Mouse (Mus musculus) cerebellum, adult 9-11 months (tissue): Measurements from ENCODE around the gene Actr1b.

Experiments used
- DNase-seq: peaks from one replicate; pipeline ENCODE4 v3.0.0; 2022

Gene Actr1b

DNA sequence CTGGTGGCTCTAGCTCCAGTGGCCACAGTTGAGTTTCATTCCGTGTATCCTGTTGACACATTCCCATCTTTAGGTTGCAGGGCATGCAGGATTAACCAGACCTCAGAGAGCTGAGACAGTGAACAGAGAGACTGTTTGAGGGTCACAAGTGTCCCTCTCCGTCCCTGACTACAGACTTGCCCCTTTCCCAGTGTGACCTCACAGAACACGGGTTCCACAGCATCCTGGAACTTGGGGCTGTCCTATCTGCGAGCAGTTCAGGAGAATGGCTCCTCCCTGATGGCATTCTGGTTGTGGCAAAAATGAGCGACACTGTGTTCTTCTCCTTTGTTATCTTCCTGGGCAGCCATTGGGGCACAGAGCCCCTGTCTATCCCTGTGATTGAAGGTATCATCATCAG lies at the start of gene Actr1b:
Gene Actr1b, minus strand, starts transcription at position 112 of the 400 bp plus-strand sequence.
- DNase-seq: no peak

DNA sequence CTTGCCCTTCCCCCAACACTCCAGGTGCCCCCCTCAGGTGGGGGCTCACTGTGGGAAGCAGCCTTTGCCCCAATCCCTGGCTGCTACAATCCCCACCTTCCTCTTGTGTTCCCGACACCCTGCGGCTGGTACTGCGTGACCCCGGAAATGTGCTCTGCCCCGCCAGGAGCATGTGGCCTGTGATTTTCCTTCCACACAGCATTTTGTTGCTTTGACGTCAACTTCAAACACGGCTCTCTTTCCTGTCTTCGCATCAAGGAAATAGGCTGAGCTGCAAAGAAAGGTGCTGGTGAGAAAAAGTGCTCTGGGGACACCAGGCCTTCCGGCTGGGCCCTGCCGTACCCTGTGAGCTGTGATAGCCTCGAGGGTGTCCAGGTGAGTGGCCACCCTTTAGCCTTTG lies 47.3 kb upstream of the Actr1b start, which contains the start of gene Zap70:
Gene Zap70, plus strand, starts transcription at position 231 of the 400 bp plus-strand sequence.
- DNase-seq: no peak

DNA sequence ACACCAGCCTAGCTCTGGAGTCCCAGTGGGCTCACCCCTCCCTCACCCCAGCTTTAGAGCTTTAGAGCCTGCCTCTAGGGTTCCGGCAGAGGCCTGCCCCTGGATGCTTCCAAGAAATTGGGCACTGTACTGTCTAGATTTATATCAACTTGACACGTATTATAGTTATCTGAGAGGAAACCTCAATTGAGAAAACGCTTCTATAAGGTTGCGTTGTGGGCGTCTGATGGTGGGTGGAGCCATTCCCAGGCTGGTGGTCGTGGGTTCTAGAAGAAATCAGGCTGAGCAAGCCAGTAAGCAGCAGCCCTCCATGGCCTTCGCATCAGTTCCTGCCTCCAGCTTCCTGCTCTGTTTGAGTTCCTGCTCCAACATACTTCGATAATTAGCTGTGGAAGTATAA lies 46.8 kb upstream of the Actr1b start:
- no peak for DNase-seq

DNA sequence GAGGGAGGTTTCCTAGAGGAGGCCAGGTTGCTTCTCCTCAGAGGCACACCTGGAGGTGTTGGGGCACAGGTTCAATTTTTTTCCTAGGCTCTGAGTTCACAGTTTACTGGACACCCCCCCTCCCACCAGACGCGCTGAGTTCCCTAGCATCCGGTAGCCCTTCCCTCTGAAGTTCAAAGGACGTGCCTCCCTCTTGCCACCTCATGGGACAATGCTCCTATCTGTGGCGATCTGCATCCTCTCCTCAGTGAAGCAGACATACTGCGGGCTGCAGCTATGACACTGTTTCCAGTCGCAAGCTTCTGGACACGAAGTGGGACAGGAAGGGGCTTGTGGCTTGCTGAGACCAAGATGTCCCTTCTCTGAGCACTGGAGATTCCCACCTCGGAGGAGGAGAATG lies 46.2 kb upstream of the Actr1b start:
- no peak for DNase-seq

DNA sequence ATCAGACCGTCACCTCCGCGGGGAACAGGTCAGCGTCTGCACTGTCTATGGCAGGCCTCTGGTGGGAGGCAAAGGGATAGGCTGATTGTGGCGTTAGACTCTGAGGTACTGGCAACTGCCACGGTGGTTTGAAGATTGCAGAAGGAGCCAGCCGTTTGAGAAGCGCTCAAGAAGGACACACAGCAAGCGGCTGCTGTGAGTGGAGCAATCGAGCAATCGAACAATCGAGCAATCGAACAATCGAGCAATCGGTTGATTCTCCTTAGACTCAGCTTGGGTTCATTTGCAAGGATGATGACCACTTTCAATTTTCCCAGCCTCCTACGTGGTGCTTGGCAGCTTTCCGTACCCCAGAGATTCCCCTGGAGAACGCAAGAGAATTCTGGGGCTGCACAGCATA lies 44.9 kb upstream of the Actr1b start:
- no peak for DNase-seq

DNA sequence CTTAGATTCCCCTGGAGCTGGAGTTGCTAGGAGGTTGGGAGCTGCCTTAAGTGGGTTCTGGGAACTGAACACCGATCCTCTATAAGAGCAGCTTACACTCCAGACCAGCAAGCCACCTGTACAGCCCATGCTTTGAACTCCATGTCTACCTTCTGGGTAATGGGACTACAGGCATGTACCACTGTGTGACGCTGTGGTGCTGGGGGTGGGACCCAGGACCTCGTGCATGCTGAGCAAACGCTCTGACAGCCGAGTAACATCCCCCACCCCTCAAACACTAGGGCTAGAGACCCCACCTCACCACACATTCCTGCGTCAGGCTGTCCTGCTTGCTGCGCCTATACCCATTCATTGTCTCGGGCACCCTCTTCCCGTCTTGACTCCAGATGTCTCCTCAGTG lies 44.3 kb upstream of the Actr1b start:
- DNase-seq: no peak

DNA sequence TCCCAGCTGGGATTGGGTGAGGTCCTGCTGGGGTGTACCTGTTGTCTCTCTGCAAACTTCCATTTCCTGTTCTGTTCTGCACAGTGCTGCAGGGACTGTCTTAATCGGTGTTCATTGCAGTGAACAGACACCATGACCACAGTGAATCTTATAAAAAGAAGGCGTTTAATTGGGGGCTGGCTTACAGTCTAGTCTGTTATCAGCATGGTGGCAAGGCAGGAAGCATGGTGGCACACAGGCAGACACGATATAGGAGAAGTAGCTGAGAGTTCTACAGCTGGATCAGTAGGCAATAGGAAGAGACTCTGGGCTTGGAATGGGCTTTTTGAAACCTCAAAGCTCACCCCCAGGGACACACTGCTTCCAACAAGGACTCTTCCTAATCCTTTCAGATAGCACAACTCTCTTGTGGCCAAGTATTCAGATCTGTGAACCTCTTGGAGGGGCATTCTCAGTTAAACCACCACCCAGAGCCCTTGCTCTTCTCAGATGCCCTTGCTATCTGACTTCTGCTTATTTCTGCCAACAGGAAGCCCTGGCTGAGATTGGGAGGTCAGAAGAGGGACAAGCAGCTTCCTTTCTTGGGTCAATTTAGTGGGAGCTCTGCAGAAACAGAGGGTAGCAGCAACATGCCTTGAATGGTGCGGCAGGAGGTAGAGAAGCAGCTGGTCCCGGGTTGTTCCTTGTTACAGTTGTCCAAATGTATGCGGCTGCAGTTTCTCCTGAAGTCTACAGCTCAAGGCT lies 39.9 kb upstream of the Actr1b start:
- no peak for DNase-seq

DNA sequence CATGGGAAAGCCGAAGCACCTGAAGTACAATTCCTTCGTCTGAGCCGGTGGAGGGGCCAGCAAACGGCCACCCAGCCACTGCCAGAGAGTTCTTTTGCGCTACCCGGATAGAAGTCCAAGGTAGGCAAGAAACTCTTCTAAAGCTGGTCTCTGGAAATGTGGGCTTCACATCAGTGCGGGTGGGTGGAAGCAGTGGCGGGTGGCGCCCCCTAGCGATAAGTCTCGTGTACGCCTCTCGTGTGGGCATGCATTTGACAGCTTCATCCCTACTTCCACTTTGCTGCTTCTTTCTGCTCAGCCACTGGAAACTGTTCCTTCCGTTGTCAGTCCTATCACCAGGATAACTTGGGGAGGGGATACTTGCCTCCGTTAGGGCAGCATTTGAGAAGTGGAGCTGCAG lies 32.2 kb upstream of the Actr1b start:
- no peak for DNase-seq

DNA sequence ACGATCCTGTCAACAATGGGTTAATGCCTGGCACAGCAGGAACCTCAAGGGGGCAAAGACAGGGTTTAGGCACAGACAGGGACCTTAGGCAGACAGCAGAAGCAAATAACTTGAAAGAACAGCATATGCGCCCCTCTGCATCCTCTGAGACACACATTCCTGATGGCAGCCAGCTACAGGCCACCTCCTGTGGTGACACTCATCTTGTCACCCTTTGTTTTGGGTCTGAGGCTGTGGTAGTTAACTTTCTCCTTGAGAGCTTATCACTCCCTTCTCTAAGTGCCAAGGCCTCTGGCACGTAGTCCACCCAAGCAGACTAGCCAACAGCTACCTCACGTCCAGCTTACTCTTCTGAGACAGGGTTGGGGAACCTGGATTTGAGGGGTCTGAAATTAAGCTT lies 31.4 kb upstream of the Actr1b start:
- DNase-seq: no peak

DNA sequence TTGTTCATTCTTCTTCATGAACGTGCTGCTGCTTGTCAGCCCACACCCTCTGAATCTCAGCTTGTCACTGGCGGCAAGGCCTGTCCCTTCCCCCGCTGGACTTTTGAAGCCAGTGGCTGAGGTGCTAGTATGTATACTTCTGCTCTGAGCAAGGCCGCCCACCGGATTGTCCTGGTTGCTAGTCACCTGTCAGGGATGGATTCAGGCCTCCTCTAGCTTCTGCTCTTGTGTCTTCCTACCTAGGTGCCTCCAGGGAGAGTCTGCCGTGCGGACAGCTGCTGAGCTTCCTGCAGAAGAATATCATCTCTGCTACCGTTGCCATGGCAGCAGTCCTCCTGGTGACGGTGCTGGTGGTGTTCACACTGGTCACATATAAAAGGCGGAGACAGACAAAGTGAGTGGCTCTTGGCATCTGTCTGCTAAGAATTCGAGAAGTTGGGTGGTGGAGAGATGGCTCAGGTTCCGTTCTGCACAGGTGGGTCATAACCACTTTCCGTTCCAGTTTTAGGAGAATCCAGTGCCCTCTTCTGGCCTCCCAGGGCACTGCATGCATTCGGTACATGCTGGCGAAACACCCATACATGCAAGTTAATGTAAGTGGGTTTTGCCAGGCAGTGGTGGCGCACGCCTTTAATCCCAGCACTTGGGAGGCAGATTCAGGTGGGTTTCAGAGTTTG lies 30.2 kb upstream of the Actr1b start:
- peak; percentile 68 for DNase-seq

DNA sequence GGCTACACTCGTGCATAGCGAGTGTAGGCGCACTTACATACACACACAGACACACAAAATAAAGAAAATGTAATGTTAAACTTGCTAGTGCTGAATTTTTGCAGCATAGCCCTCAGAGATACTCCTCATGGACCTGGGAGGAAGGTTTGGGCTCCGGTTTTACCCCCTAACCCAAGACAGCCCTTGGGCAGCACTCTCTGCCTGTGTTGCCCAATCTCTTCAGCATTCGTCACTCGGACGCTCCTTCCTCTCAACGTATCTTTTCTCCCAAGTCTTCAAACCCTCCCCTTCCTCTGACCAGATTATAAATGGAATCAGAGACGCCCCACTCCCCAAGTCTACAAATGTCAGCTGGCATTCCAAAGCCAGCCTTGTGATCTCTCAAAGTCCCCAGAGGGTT lies 28.8 kb upstream of the Actr1b start:
- DNase-seq: no peak

DNA sequence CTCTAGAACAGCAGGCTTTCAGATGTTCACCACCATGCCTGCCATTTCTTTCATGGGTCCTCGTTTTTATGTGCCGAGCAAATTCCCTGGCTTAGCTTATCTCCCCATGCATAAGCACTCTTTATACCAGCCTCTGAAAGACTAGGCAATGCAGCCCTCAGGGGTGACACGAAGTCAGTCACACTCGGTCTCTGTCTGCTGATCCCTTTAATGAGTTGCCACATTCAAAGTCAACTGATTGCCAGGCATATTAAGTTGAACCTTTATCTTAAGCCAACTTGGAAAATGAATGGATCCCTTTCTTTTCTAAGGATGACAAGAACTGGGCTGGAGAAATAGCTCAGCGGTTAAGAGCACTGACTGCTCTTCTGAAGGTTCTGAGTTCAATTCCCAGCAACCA lies 25.0 kb upstream of the Actr1b start:
- no peak for DNase-seq

DNA sequence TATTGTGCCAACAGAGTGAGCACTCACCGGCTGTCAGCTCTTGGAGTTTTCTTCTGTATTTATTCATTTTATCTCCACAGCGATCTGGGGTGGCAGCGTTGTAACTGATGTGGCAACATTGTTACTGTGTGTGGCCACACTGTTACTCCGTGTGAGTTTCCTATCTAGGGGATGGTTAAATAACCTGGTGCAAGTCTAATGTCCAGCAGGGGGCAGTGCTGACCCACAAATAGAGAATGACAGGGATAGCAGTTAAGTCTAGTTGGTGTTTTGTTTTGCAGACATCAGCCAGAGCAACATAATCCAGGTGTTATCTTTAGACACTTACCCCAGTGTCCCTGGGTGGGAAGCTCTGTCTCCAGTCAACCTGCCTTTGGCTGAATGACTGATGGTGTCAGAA lies 23.1 kb upstream of the Actr1b start:
- DNase-seq: peak; percentile 61

DNA sequence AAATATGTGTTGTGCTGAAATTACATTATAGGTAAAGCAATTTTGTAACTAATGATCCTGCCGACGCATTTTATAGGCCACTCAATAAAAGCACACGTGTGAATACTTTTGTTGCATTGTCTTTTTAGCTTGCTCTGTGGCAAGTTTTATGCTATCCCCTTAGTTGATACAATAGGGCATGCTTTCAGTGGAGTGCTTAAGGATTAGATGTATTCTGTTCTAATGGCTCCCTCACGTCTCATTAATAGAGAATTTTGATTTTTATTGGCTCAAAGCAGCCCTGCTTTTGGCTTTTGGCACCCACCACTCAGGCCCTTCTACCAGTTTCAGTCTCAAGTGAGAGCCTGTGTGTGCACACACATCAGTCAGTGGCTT lies 9.8 kb upstream of the Actr1b start:
- no peak for DNase-seq

DNA sequence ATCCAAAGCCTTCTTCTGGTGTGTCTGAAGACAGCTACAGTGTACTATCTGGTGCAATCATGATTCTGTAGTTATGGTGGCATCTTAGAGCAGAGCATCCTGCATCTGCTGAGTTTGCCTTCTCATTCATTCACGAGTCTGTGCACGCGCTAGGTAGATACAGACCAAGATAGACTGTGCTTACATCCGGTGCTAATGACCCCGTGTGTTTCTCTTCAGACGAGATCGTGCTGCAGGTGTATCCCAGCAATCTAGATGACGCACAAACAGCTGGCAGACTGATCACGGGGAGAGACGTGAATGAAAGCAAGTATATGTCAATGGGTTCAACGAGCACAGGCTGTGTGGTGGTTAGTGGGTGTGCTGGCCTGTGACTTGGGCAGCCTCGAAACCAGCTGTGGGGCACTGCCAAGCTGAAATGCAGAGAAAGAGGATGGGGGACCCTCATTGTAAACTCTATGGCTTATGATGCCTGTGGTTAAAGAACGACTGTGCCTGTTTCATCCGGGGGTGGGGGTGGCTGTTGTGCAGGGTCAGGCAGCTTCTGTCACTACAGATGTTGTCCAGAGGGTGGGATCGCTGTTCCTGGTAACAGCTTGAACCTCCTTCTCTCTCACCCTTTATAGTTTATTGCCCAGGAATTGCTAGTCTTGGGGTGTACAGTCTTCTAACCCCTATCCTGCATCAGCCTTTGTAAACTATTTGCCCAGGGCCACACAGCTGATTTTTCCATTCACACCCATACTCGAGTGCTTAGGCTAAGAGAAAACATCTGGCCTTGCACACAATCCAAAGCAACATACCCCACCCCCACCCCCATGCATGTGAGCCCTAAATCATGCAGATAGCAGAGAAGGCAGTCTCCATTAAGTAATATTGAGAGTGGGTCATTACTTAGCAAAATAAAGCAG lies 9.2 kb upstream of the Actr1b start:
- DNase-seq: no peak

DNA sequence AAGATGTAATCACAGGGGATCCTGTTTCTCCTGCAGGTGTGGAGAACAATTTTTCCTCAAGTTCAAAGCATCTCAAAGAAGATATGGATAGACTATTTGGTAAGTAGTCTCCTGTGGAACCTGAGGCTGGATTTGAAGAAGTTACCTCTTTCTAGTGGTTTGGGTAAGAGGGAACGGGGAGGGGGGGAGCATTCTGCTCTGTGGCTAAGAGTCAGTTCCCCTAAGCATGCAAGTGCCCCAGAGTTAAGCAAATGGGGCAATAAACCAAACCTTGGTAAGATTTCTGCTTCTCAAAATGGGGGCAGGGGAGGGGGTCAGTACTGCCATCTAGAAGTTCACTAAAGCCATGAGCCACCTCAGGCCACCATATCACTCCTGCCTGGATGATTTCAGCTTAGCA lies 4.6 kb upstream of the Actr1b start:
- DNase-seq: no peak

DNA sequence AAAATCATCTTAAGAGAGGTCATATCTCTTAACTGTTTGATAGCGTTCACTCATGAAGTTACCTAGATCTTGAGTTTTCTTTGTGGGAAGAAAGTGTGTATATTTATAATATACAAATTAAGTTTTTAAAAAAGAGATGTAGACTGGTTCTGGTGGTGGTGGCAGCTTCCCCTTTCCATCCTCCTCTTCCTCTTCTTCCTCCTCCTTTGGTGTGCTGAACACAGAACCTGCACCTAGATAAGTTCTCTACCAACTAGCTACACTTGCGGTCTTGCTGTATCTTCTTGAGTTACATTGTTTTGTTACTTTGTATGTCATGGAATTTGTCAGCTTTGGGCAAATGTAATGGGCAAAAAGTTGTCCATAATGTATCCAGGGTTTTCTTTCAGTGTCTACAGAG lies 3.1 kb downstream of the Actr1b start:
- DNase-seq: no peak

DNA sequence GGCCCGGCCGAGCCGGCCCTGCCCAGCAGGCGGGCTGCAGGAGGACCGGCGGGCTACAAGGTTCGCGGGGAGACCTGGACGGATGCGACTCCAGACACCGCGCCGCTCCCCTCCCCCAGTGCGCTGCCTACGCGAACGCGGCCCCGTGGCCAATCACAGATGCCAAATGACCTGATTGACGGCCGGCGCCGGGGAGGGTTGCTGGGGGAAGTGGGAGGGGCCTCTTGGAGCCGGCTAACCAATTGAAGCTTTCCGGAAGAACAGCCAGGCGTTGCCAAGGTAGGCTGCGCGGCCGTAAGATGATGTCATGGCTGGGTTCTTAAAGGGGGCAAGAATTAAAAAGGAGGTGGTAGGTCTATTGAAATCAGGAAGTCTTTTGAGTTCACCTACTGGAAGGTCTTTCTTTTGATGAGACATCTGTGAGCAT lies 4.4 kb downstream of the Actr1b start, which contains the start of gene 4933424G06Rik:
Gene 4933424G06Rik, plus strand, starts transcription at position 296 of the 427 bp plus-strand sequence.
- DNase-seq: peak; percentile 99

DNA sequence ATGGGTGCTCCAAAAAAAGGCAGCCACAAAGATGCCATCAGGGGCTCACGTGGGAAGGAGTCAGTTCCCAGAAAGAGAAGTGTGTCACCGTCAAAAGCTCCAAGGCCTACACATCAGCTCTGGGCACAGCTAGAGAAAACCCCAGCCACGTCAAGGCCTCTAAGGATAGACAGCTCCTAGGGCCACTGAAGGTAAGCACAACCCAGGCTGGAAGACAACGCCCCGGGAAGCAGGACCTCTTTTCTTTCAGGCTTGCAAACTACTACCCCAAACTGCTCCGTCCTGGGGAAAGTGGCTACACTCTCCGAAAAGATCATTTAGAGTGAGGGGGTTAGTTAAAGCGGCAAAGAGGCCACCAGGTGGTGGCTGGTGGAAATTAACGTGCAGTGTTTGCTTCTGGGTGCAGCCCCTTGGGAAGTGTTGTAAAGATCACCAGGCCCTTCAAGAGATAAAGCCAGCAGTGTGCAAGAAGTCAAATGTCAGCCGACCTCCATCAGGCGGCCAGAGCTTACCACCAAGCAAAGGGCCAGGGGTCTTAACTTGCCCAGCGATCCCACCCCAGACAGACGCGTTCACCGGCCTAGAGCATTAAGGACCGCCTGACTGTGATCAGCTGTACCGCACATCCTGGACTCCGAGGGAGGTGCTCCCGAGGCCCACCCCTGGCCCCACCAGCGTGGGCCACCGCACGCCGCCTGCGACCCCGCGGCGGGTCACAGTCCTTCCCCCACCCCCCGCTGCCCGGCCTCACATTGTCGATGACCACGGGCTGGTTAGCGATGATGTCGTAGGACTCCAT lies 5.0 kb downstream of the Actr1b start:
- DNase-seq: no peak

DNA sequence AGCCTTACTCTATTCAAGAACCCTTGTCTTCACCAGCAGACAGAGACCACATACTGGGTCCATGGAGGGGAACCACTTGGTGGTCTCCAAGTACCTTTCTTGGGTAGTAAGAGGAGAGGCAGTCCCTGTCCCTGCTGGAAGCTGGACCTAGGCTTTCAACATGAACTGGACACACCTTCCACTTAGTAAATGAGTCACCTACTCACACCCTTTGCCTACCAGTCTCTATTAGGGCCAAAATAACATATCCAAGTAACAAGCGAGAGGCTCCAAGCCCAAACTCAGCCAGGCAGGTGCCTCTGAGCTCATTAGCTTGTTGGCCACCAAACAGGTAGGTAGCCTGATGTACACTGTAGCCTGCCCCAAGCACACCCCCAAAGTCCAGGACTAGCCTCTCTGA lies 5.6 kb downstream of the Actr1b start:
- DNase-seq: no peak

DNA sequence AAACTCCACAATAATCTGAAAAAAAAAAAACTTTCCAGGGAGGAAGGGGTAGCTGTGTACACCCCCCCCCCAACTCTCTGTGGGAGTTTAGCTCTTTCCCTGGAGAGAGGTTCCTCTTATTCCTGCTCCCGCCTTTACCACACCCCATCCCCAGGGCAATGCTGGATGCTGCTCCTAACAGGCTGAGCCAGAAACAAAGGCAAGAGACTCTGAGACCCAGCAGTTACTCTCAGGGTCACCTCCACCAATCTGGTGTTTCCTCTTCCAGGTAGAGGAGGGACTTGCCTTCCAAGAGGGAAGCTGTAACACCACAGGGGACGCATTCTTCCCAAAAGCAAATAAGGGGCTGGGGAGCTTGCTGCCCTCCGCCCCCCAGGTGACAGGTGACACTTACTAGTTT lies 6.4 kb downstream of the Actr1b start:
- no peak for DNase-seq

DNA sequence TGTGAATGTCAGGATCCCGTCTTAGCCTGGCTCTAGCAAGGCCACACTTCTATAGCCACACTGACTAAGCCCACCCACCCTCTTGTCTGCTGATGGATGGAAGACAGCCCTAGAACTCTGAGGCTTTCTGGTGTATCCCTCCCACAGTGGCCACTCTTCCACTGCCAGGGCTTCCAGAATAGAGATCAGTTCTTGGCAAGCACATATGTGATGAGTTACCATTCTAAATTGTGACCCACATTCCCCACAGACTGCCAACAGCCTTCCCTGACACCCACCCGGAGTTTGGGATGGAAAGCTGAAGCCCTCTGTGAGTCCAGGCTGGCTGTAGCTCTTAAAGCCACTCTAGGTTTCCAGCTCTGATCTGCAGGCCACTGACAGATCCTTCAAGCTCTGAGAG lies 7.1 kb downstream of the Actr1b start:
- no peak for DNase-seq

DNA sequence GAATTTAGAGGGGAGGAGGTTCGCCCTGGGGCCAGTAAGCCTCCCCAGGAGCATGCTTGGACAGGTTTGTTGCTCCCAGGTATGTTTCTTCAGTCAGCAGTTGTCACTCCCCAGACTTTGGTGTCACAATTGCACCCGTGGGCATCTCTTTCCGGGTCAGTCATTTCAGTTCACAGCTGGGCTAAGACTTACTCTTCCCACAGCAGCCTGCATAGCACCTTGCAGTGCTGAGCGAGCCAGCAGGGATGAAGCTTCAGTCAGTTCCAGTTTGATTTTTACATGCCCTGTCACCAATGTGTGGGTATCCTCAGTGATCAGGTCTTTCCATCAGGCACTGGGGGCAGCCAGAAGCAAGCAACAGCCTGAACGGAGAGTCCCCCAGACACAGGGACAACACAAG lies 17.2 kb downstream of the Actr1b start:
- DNase-seq: no peak
